Mouse (Mus musculus): ENCODE measurements around the gene Kctd11.
"Not testable (repeated sequence)": the region's sequence is repeated elsewhere in the genome, so short reads cannot be mapped to it uniquely, and the experiment has no call there.

The Kctd11 gene

GRCm38 (mm10) chr11:69881787-69882670, 823 bp upstream of the Kctd11 start:
- no peak for DNase-seq

- peak in 1 of 2 experiments; percentile 54 for DNase-seq
Observed at GRCm38 (mm10) chr11:69880506-69880852, 727 bp downstream of the Kctd11 start.

GRCm38 (mm10) chr11:69879711-69880110, 1.5 kb downstream of the Kctd11 start:
- DNase-seq: no peak

DNA sequence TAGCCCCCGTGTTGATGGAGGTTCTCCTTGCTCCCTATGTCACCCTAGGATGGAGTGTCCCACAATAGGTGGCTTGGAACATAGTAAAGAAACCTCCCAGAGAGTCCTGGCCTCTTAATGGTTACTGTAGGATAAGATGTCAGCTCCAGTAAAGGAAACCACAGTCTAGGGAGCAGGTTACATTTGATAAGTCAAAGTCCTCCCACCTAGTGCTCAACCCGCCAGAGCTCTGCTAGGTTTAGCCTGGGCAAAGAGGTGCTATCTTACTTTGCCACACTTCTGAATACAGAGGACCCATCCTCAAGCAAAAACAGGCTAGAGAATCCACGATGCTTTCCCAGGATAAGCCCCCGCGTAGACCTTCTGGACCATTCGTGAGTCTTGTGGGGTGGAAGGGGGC, 2.3 kb downstream of the Kctd11 start:
- DNase-seq: no peak

GRCm38 (mm10) chr11:69878399-69878798, 2.8 kb downstream of the Kctd11 start:
- DNase-seq: no peak

GRCm38 (mm10) chr11:69877878-69878277, 3.3 kb downstream of the Kctd11 start, which contains the start of gene Tmem95:
Tmem95 (minus strand) TSS chr11:69878018.
- no peak for DNase-seq

DNA sequence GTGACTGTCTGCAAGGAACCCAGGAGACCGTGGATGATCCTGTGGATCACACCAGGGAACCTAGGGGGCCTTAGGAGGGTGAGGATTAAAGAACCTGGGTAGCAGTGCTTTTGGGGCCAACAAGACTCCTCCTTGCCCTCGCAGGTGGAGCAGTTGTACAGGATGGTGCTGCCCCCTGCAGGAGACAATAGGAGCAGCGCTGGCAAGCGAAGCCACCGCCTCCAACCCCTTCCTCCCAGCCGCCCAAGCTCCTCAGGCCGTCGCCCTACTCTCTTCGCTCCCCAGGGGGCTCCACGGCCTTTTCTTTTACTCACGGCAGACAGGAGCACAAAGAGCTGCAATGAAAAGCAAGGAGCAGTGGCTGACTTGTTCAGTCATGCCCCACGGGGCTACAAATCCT, 4.3 kb downstream of the Kctd11 start:
- DNase-seq: peak; percentile 79 to 83

DNA sequence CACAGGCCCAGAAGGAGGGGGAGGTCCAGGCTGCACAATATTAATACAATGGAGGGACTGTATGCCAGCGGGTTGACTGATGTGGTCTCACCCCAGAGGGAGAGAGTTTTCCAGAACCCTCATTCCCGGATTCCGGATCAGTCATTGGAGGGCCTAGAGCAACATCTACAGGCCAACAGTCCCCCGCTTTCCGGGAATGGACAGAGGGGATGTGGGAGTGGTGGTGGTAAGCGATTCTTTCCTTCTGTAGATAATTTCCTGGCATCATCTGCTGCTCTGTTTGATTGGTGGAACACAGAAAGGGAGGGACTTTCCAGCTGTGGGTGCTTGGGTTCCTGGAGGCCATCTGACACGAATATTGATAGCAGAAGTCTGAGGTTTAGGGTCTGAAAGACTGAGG, 5.0 kb downstream of the Kctd11 start:
- peak in 1 of 2 experiments; percentile 23 for DNase-seq

GRCm38 (mm10) chr11:69872451-69872850, 8.8 kb downstream of the Kctd11 start:
- DNase-seq: no peak

DNA sequence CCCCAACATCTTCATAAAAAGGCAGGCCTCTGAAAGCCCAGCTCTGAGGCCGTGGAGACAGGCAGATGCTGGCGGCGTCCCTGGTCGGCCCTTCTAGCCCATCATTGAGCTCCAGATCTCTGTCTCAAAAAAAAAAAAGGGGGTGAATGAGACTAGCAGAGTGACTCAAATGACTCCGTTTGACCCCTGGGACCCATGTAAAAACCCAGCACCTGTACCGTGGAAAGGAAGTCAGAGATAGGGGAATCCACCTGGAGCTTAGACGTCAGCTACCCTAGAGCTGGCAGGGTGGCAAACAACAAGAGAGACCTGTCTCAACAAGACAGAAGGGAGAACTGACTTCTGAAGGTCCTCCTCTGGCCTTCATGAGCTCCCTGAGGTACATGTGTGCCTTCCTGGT, 9.4 kb downstream of the Kctd11 start:
- DNase-seq: no peak

DNA sequence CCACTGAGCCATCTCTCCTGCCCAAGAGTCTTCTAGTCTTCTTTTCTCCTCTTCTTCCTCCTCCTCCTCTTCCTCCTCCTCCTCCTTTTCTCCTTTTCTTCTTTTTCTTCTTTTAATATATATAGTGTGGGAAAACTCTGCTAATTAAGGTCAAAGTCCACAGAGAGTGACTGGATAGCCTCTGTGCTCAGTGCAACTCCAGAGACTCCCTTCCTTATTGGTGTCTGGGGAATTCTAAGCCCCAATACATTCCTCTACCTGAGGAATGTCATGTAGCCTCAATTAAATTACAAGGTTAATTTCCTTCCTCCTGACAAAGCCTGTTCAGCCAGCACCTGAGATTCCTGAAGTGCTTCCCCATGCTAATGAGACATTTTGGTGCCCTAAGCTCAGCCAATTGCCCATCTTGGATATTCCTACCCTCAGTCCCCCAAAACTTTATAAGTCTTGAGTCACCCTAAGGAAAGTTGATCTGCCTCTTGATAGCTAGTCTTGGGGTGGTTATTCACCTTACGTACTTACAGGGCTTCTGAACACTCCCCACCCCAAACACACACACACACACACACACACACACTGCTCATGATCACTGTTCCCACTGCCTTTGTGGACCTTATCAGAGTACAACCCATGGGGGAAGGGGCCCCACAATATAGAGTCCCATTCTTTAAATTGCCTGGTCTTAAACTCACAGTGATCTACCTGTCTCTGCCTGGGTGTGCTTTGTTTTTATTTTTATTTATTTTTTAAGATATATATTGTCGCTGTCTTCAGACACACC, 10.7 kb downstream of the Kctd11 start:
- DNase-seq: no peak

GRCm38 (mm10) chr11:69867335-69867734, 13.9 kb downstream of the Kctd11 start:
- DNase-seq: no peak

GRCm38 (mm10) chr11:69865561-69865960, 15.6 kb downstream of the Kctd11 start:
- DNase-seq: no peak

DNA sequence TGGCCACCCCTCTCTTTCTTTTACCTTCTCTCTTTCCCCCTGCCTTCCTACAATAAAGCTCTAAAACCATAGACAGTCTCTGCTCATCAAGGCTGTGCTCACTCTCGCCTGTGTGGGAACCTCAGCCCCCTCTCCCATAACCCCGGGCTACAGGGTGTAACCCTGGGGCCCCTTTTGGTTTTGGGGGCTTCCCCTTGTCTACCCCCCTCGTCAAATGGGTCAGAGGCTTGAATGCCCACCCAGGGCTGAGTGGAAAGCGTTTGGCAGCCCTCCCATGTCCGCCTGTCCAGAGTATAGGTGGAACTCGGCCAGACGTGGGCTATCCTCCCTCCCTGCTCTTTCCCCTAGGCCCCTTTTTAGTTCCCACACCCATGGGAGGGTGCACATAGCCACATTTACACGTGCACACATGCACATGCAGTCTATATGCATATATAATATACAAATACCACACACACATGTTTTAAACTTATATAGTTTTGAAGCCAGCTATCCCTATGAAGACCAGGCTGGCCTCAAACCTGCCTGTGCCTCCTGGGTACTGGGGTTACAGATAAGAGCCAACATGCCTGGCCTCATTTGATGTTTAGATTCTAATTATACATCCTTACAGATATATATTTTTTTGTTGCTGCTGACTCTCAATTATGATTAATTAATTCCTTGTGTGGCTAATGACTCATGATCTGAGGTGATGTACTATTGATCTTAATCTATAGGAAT, 16.9 kb downstream of the Kctd11 start:
- DNase-seq: no peak

DNA sequence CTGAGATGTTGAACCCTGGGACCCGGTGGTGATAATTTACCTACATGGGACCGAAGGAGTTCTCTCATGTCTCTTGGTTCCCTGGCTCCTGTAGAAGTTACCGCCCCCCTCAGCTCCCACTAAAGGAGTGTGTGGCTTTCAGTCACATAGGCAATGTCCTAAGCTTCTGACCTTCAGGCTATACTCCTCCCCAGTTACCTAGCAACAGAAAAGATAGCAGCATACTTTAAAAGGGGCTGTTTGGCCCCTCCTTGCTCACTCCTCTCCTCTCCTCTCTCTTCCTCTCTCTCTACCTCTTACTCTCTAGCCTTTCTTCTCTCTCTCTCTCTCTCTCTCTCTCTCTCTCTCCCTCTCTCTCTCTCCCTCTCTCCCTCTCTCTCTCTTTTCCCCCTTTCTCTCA, 17.5 kb downstream of the Kctd11 start:
- not testable (repeated sequence) for DNase-seq

- DNase-seq: no peak
Observed at GRCm38 (mm10) chr11:69858113-69858998, 22.9 kb downstream of the Kctd11 start, which contains the start of gene Tnk1. Tnk1 (minus strand) TSS chr11:69858730.

- DNase-seq: peak in 1 of 2 experiments; percentile 31
Observed at GRCm38 (mm10) chr11:69855347-69855746, 25.9 kb downstream of the Kctd11 start.

DNA sequence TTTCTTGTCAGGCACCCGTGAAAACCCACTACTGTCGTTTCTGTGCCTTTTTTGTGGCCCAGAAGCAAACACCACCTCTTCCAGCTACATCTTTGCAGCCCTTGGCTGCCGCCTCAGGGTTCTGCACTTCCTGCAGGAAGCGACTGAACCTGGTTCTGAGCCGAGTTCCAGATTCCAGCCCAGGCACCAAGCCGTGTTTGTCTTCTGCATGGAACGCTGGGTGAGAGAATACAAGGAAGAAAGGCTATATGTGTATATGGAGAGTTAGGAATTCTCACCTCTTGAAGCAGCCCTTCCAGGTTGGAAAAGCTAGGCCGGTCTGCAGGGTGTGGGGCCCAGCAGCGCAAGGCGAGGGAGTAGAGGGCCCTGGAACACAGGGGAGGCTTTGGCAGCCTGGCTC, 26.5 kb downstream of the Kctd11 start:
- DNase-seq: no peak

- DNase-seq: no peak
Observed at GRCm38 (mm10) chr11:69853994-69854393, 27.2 kb downstream of the Kctd11 start.

DNA sequence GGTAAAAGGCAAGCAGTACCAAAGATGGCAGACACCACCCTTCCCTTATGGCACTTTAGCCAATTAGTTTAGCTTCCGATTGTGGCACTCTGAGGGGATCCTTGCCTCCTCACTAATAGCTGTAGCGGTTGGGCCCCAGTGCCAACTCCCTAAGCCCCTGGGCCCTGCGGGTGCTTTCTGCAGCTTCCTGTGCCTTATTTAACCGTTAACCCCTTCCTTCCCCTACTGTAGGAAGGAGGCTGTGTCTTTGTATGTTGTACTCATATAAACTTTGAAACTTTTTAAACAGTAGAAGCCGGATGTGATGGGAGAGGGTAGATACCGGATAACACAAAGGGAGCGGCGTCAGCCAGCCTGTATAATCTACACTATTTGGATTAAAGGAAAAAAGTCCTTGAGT, 30.5 kb downstream of the Kctd11 start:
- DNase-seq: no peak

- no peak for DNase-seq
Observed at GRCm38 (mm10) chr11:69849884-69850283, 31.3 kb downstream of the Kctd11 start.

DNA sequence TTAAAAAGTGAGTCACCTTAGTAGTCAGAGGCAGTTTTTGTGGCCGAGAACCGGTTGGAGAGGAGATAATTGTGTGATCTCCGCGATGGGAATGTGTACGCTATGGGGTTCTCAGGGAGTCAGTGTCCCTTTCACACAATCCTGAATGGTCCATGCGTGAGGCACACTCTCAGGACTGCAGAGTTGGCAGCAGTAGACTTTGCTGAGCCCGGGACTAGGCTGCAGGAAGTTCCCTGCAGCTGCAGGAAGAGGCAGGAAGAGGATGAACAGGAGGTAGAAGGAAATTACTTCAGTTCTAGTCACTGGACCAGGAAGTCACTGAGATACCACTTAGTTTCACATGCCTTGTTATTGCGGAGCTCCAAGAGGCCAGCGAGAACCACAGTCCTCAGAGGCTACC, 32.1 kb downstream of the Kctd11 start:
- no peak for DNase-seq
